Mouse (Mus musculus) C2C12 (cell line): ENCODE data around the gene Prss16. TPM values are rescaled to one million over a fixed set of nuclear protein-coding genes. Genes with fewer than 3 reads are reported as not detected.
A peak's percentile ranks its signal among the peaks of the same experiment; 100 is the strongest.
"Not testable (repeated sequence)": the region's sequence is repeated elsewhere in the genome, so short reads cannot be mapped to it uniquely, and the experiment has no call there.

Experiments
- H3K27me3 ChIP-seq: one replicate; pipeline ENCODE4 v1.6.1; 2011; ENCODE audit not compliant: control insufficient read depth, insufficient read depth, insufficient read length
- H3K36me3 ChIP-seq: one replicate; pipeline ENCODE4 v1.6.1; 2011; ENCODE audit not compliant: control insufficient read depth, insufficient read depth
- H3K4me3 ChIP-seq: one replicate; pipeline ENCODE4 v1.5.1; 2011; ENCODE audit warnings: mild to moderate bottlenecking, control low read depth; ENCODE audit not compliant: poor library complexity, insufficient read depth, severe bottlenecking
- H3K79me2 ChIP-seq: one replicate; pipeline ENCODE4 v1.6.1; 2011; ENCODE audit not compliant: control insufficient read depth, insufficient read depth
- H3K79me3 ChIP-seq: one replicate; pipeline ENCODE4 v1.6.1; 2011; ENCODE audit warnings: low read depth, control low read depth
- H3ac ChIP-seq: one replicate; pipeline ENCODE3; 2011; ENCODE audit warnings: low read depth; ENCODE audit not compliant: control insufficient read depth, insufficient read length
- CEBPB ChIP-seq: IDR thresholded peaks from one replicate; pipeline ENCODE4 v1.6.1; 2011; ENCODE audit warnings: low read depth, mild to moderate bottlenecking, control low read depth, moderate library complexity
- CTCF ChIP-seq: IDR thresholded peaks from one replicate; pipeline ENCODE4 v1.5.1; 2011; ENCODE audit not compliant: control insufficient read depth, insufficient read depth, insufficient read length
- FOSL1 ChIP-seq: IDR thresholded peaks from one replicate; pipeline ENCODE4 v1.8.0; 2011; ENCODE audit warnings: mild to moderate bottlenecking, low read length; ENCODE audit not compliant: poor library complexity, insufficient read depth, severe bottlenecking
- MAX ChIP-seq: IDR thresholded peaks from one replicate; pipeline ENCODE4 v1.6.1; 2011; ENCODE audit warnings: mild to moderate bottlenecking, control low read depth
- MYOD1 ChIP-seq: IDR thresholded peaks from one replicate; pipeline ENCODE4 v1.6.1; 2011; ENCODE audit warnings: low read depth; ENCODE audit not compliant: control insufficient read depth, insufficient read length
- MYOG ChIP-seq: IDR thresholded peaks from one replicate; pipeline ENCODE4 v1.6.1; 2011; ENCODE audit not compliant: control insufficient read depth, insufficient read length; ENCODE audit errors: extremely low read depth
- USF1 ChIP-seq: IDR thresholded peaks from one replicate; pipeline ENCODE4 v1.6.1; 2011; ENCODE audit warnings: low read depth, mild to moderate bottlenecking, control low read depth, moderate library complexity
- polyA plus RNA-seq: library from polyadenylated mRNA; unstranded; fragments of >200 nt; fragmentation: generic; extraction: Trizol; gene quantifications from one replicate; pipeline ENCODE4 v1.2.1, GENCODE M21; 2012; ENCODE audit warnings: missing spikeins

Prss16 gene
- polyA plus RNA-seq, 1 experiment: 1.1 TPM

- Histone ChIP-seq H3K27me3 (no peaks in the 10 kb centered on the region), H3K36me3 (no peaks in the 10 kb centered on the region), H3K79me2 (no peaks in the 10 kb centered on the region), H3K79me3 (no peaks in the 10 kb centered on the region), H3K4me3 (no peak overlapping the region), H3ac (no peak overlapping the region)
- no peak for TF ChIP-seq CEBPB
- no peak for TF ChIP-seq FOSL1
- no peak for TF ChIP-seq MYOG
- no peak for TF ChIP-seq USF1
- TF ChIP-seq CTCF: no peak
- no peak for TF ChIP-seq MAX
- no peak for TF ChIP-seq MYOD1
Observed at GRCm38 (mm10) chr13:22045311-22045710, 35.8 kb upstream of the Prss16 start.

- Histone ChIP-seq H3K79me2 (no peaks in the 10 kb centered on the region), H3ac (no peak overlapping the region), H3K79me3 (no peaks in the 10 kb centered on the region), H3K36me3 (no peaks in the 10 kb centered on the region), H3K4me3 (no peak overlapping the region), H3K27me3 (no peaks in the 10 kb centered on the region)
- TF ChIP-seq MAX (no peak), CTCF (no peak), CEBPB (no peak), MYOG (no peak), MYOD1 (no peak), FOSL1 (no peak), USF1 (no peak)
Observed at GRCm38 (mm10) chr13:22044432-22045155, 35.1 kb upstream of the Prss16 start.

GRCm38 (mm10) chr13:22043503-22044431 lies 34.2 kb upstream of the Prss16 start:
- TF ChIP-seq MYOD1 (no peak), MYOG (no peak), CEBPB (no peak), USF1 (no peak), CTCF (no peak), FOSL1 (no peak), MAX (no peak)
- Histone ChIP-seq H3K4me3 (peak overlapping the region; percentile 15), H3K27me3 (no peaks in the 10 kb centered on the region), H3K36me3 (no peaks in the 10 kb centered on the region), H3ac (no peak overlapping the region), H3K79me3 (no peaks in the 10 kb centered on the region), H3K79me2 (no peaks in the 10 kb centered on the region)

- H3K79me3 ChIP-seq, H3K27me3 ChIP-seq, H3K79me2 ChIP-seq, H3K36me3 ChIP-seq: not testable (repeated sequence)
- peak within 1 kb of the TSS; percentile 87 for H3ac ChIP-seq
- H3K4me3 ChIP-seq: peak within 1 kb of the TSS; percentile 15
Observed at GRCm38 (mm10) chr13:22042568-22043502, 33.3 kb upstream of the Prss16 start, which contains the start of the genes Hist1h2ag and Hist1h2bj. Gene Hist1h2ag, minus strand, starts transcription at chr13:22042944. Gene Hist1h2bj, plus strand, starts transcription at chr13:22043214.

- no peaks in the 10 kb centered on the region for H3K79me2 ChIP-seq
- no peaks in the 10 kb centered on the region for H3K27me3 ChIP-seq
- no peak for TF ChIP-seq USF1
- TF ChIP-seq MYOD1: no peak
- TF ChIP-seq MYOG: no peak
- no peak for TF ChIP-seq MAX
- TF ChIP-seq CTCF: no peak
- no peak for TF ChIP-seq FOSL1
- TF ChIP-seq CEBPB: no peak
- H3K36me3 ChIP-seq: no peaks in the 10 kb centered on the region
- peak overlapping the region; percentile 7 for H3K4me3 ChIP-seq
- H3K79me3 ChIP-seq: no peaks in the 10 kb centered on the region
- H3ac ChIP-seq: peak overlapping the region; percentile 87
Observed at GRCm38 (mm10) chr13:22041651-22042567, 32.4 kb upstream of the Prss16 start.

GRCm38 (mm10) chr13:22041142-22041536 lies 31.6 kb upstream of the Prss16 start, which contains the start of gene Hist1h4i:
Gene Hist1h4i, minus strand, starts transcription at chr13:22041362.
- not testable (repeated sequence) for H3K27me3 ChIP-seq, H3K79me3 ChIP-seq, H3K36me3 ChIP-seq, H3K79me2 ChIP-seq
- Histone ChIP-seq H3K4me3 (peak within 1 kb of the TSS; percentile 16), H3ac (peak within 1 kb of the TSS; percentile 87)
